Mouse (Mus musculus) monocyte, adult 5-6 weeks (primary cell): ENCODE results near the gene Grm2. TPM values are rescaled to one million over a fixed set of nuclear protein-coding genes. Genes with fewer than 3 reads are reported as not detected.
A peak's percentile ranks its signal among the peaks of the same experiment; 100 is the strongest.

Experiments
- ATAC-seq: fragments of 153-309, 156-312 bp; replicated peaks from 2 replicates; pipeline ENCODE4 v1.8.0; 2017; ENCODE audit warnings: mild to moderate bottlenecking; ENCODE audit not compliant: low TSS enrichment, insufficient number of reproducible peaks, severe bottlenecking, poor library complexity, low FRiP score
- total RNA-seq: library from RNA; stranded (forward); fragments of 200-1000, 200-491, 200-594 nt; gene quantifications from 3 replicates; pipeline ENCODE4 v1.2.3, GENCODE M21; 2017

The Grm2 gene
- total RNA-seq, 1 experiment from 2014 or later: not detected

- 0 out of 2 replicates have a peak, but pooled peaks have one; percentile 17 for ATAC-seq
These were observed 60.5 kb downstream of the Grm2 start for GRCm38 (mm10) chr9:106595402-106595801.

Other genes starting within 250 kb of the Grm2 start
- gene Rpl29, start 226.6 kb downstream of the Grm2 start, total RNA-seq: 521 to 617 TPM (median 563 TPM) in 3 replicates
- gene Acy1, start 217.8 kb downstream of the Grm2 start, total RNA-seq: 2.8 to 9.5 TPM (median 5.4 TPM) in 3 replicates
- gene Abhd14b, start 208.6 kb downstream of the Grm2 start, total RNA-seq: 2.7 to 3.3 TPM (median 3.2 TPM) in 3 replicates
- 1.5 to 6.5 TPM in 2 of 3 replicates, not detected in the other for gene Abhd14a, start 208.4 kb downstream of the Grm2 start, total RNA-seq
- 1.2 to 9.7 TPM (median 2.7 TPM) in 3 replicates for gene Pcbp4, start 202.8 kb downstream of the Grm2 start, total RNA-seq
- gene Gpr62, start 190.1 kb downstream of the Grm2 start, total RNA-seq: 0.48 TPM in 1 of 3 replicates, not detected in the others
- gene Rrp9, start 180.1 kb downstream of the Grm2 start, total RNA-seq: 27.1 to 41.0 TPM (median 35.1 TPM) in 3 replicates
- gene Parp3, start 179.1 kb downstream of the Grm2 start, total RNA-seq: 40.5 to 57.0 TPM (median 45.9 TPM) in 3 replicates
- gene Iqcf1, start 156.1 kb downstream of the Grm2 start, total RNA-seq: not detected in 3 replicates
- not detected in 3 replicates for gene Iqcf5, start 141.5 kb downstream of the Grm2 start, total RNA-seq
- 6.7 TPM in 1 of 3 replicates, not detected in the others for gene Iqcf3, start 94.5 kb downstream of the Grm2 start, total RNA-seq
- not detected in 3 replicates for gene Iqcf4, start 85.1 kb downstream of the Grm2 start, total RNA-seq
- gene Iqcf6, start 29.5 kb downstream of the Grm2 start, total RNA-seq: not detected in 3 replicates
- gene Tex264, start 29.8 kb upstream of the Grm2 start, total RNA-seq: 17.0 to 22.9 TPM (median 19.3 TPM) in 3 replicates
- 10.3 to 29.7 TPM (median 14.5 TPM) in 3 replicates for gene Rad54l2, start 133.1 kb upstream of the Grm2 start, total RNA-seq
- gene Dcaf1, start 165.8 kb upstream of the Grm2 start, total RNA-seq: 15.9 to 35.2 TPM (median 25.1 TPM) in 3 replicates
- 20.9 to 43.6 TPM (median 26.8 TPM) in 3 replicates for gene Rbm15b, start 231.3 kb upstream of the Grm2 start, total RNA-seq
- gene Manf, start 235.9 kb upstream of the Grm2 start, total RNA-seq: 86.3 to 113 TPM (median 87.6 TPM) in 3 replicates